Mouse (Mus musculus): ENCODE measurements around the gene Olfr1278.
"Not testable (repeated sequence)": the region's sequence is repeated elsewhere in the genome, so short reads cannot be mapped to it uniquely, and the experiment has no call there.

Gene Olfr1278

DNA sequence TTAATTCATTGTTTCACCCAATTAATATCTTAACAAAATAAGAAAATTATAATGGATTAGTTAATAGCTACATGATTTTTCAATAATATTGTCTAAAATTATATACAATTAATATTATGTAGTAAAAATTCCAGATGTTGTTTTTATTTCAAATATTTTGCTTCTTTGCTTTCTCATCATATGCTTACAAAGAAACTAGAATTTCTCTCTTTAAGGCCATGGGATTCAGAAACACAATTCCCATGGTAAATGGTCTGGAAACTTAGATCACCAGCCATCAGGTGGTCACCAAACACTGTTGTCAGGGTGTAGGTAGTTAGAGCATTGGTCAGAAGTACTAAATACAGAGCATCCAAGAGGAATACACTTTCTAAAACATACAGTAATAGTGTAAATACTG is at the start of gene Olfr1278:
Gene Olfr1278 (plus strand): TSS at position 301 of the 400 bp plus-strand sequence.
- DNase-seq: no peak

DNA sequence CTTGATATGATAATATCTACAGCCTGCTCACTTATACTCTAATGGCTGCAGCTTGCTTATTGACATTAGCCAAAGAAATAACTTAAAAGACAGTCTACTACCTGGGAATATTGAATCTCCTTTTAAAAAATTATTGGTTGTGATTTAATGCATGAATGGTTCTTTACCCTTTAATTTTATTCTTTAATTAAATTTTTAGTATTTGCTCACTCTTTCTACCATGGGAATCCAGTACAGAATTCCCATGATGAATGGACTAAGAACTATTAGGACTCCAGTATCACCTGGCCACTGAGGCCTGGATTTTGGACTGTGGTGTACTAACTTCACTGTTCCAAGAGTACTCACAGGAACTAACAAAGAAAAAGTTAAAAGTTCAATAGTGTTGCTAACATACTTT is 35.7 kb upstream of the Olfr1278 start, which contains the start of gene Olfr1276:
Gene Olfr1276 (plus strand): TSS at position 301 of the 400 bp plus-strand sequence.
- DNase-seq: no peak

DNA sequence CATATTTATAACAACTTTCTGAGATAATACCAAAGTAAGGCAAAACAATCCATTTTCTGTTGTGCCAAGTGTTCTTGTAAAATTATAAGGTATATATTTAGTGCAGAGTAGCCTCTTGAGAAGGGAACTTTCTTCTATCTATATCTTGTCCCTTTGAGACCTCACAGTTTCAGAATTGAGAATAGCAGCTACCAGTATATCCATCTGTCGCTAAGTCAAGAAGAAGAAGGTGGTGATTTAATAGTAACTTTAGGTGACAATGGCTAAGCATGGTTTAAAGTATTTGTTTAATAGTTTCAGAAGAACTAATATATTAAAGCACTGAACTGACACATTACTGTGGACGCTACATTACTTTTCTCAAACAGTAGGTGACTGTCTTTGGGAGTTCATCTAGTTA is 15.9 kb upstream of the Olfr1278 start, which contains the start of gene Olfr1277:
Gene Olfr1277 (minus strand): TSS at position 101 of the 400 bp plus-strand sequence.
- DNase-seq: no peak

DNA sequence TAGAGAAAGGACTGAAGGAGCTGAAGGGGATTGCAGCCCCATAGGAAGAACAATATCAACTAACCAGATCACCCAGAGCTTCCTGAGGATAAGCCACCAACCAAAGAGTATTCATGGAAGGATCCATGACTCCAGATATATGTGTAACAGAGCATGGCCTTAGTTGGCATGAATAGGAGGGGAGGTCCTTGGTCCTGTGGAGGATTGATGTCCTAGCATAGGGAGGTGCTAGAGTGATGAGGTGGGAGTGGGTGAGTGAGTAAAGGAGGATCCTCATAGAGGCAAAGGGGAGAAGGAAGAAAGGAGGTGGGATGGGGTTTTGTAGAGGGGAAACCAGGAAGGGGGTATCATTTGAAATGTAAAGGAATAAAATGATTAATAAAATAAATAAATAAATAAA is 8.6 kb downstream of the Olfr1278 start:
- DNase-seq: no peak

DNA sequence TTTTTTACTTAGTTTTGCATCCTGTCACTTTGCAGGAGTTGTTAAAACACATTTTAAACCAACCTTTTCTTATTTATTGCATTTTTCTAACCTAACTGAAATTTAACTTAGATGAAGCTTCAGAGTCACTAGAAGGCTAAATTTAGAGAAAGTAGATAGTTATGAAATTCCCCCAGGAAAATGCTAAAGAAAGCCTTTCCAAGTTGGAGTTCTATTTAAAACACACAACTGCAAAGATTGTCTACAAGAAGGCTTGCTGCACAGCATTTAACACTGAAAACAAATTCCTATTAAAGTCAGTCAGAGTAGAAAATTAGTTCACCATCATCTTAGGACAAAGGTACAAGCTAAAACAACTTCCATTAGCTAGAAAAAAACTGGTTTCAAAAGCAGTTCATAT is 10.4 kb downstream of the Olfr1278 start, which contains the start of gene Olfr1279:
Gene Olfr1279 (plus strand): TSS at position 262 of the 400 bp plus-strand sequence.
- DNase-seq: no peak

DNA sequence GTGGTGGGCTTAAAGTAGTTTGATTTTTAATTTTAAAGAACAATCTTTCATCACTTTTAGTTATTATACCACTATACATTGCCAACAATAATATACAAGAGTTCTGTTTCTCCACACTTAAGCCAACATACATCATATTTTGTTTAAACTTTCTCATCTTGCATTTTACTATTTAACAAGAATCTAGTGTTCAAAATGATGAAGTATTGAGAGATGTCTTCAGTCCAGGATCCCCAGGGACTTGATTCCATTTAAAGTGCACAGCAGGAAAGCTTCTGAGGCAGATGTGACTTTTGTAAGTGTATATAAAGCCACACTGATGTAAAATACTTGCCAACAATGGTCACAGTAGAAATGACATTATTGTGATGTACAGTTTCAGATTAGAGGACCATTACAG is 23.8 kb downstream of the Olfr1278 start, which contains the start of gene Olfr1280:
Gene Olfr1280 (plus strand): TSS at position 301 of the 400 bp plus-strand sequence.
- DNase-seq: no peak

DNA sequence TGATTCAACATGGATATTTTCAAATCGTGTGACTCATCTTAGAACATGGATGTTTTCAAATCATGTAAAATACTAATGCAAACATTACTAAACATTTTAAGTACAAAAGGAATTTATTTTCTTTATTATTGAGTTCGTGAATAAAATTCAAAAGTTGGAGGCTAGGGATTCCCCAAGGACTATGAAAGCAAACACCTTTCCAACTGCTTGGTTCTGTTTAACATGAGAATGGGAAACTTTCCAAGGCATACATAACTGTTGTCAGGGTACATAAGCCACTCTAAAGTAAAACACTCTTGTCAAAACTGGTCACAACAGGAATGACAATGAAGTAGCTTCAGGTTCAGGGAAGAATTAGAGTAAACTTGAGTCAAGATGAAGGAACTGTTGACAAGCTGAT is 36.3 kb downstream of the Olfr1278 start, which contains the start of gene Olfr1281:
Gene Olfr1281 (plus strand): TSS at position 301 of the 400 bp plus-strand sequence.
- DNase-seq: no peak

DNA sequence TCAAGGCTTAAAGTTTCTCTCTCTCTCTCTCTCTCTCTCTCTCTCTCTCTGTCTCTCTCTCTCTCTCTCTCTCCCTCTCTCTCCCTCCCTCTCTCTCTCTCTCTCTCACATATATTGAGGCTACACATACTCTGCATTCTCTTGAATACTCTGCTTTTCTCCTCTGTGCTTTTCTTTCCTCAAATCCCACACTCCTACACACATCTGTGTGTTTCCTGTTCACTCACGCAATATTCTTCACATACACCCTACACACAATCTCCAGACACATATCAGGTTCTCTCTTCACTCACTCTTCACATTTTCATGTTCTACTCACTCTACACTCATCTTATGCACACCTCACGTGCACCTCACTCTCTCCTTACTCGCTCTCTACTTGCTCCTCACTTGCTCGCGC is 43.8 kb downstream of the Olfr1278 start:
- not testable (repeated sequence) for DNase-seq

DNA sequence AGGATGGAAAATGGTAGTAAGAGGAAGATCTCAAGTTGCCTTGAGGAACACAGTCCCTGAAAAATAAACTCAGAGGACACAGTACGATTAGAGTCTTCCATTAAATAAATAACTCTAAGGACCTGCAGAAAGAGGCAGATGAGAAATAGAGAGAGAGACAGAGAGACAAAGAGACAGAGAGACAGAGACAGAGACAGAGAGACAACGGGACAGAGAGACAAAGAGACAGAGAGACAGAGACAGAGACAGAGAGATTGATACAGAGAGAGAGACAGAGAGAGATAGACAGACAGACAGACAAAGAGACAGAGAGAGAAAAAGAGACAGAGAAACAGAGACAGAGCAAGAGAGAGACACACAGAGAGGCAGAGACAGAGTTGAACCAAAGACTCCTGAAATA is 46.0 kb downstream of the Olfr1278 start, which contains the start of gene Olfr1282:
Gene Olfr1282 (minus strand): TSS at position 101 of the 400 bp plus-strand sequence.
- no peak for DNase-seq
